Mouse (Mus musculus) activated CD4-positive, CD25-positive, alpha-beta regulatory T cell (primary cell): ENCODE measurements around the gene Defa25. TPM values are rescaled to one million over a fixed set of nuclear protein-coding genes. Genes with fewer than 3 reads are reported as not detected.

Experiments used
- polyA plus RNA-seq, 2 experiments: library from polyadenylated mRNA; unstranded; fragments of 100-300 nt; shearing (Covaris generic); gene quantifications; one replicate each; pipeline ENCODE4 v1.2.1; 2017

The Defa25 gene
- polyA plus RNA-seq = not detected

GRCm38 (mm10) chr8:21084142-21084541, at the start of gene Defa25:
Defa25 (plus strand) TSS chr8:21084442.

GRCm38 (mm10) chr8:21054747-21055146, 29.5 kb upstream of the Defa25 start, which contains the start of gene Defa23:
Defa23 (plus strand) TSS chr8:21055047.

GRCm38 (mm10) chr8:21064738-21065137, 19.5 kb upstream of the Defa25 start, which contains the start of gene Defa35:
Defa35 (plus strand) TSS chr8:21065038.

GRCm38 (mm10) chr8:21095950-21096349, 11.7 kb downstream of the Defa25 start, which contains the start of gene Gm14851:
Gm14851 (minus strand) TSS chr8:21096050.

GRCm38 (mm10) chr8:21134342-21134741, 50.1 kb downstream of the Defa25 start, which contains the start of gene Defa30:
Defa30 (plus strand) TSS chr8:21134642.

Other genes starting within 250 kb of the Defa25 start
- gene Defb33, start 191.8 kb upstream of the Defa25 start, polyA plus RNA-seq = not detected
- gene Gm15056, start 181.8 kb upstream of the Defa25 start, polyA plus RNA-seq = 1 to 10 TPM in 1 of 2 experiments, not detected in 1; 1.0 TPM
- gene Gm6040, start 162.4 kb upstream of the Defa25 start, polyA plus RNA-seq = not detected
- gene AY761185, start 139.7 kb upstream of the Defa25 start, polyA plus RNA-seq = not detected
- not detected for gene Defa21, start 58.9 kb upstream of the Defa25 start, polyA plus RNA-seq
- gene Defa23, start 29.4 kb upstream of the Defa25 start, polyA plus RNA-seq = not detected
- not detected for gene Defa35, start 19.4 kb upstream of the Defa25 start, polyA plus RNA-seq
- gene Gm14851, start 11.6 kb downstream of the Defa25 start, polyA plus RNA-seq = not detected
- gene Defa30, start 50.2 kb downstream of the Defa25 start, polyA plus RNA-seq = not detected
- gene Defa22, start 77.8 kb downstream of the Defa25 start, polyA plus RNA-seq = not detected
- not detected for gene Defa31, start 107.2 kb downstream of the Defa25 start, polyA plus RNA-seq
- gene Gm15293, start 117.1 kb downstream of the Defa25 start, polyA plus RNA-seq = not detected
- not detected for gene Gm15292, start 165.3 kb downstream of the Defa25 start, polyA plus RNA-seq
- gene Defa27, start 231.1 kb downstream of the Defa25 start, polyA plus RNA-seq = not detected
- gene Defa29, start 242.6 kb downstream of the Defa25 start, polyA plus RNA-seq = not detected